Comparison of ENCODE assay signal across 9 mouse cellular contexts in the genomic region with DNA sequence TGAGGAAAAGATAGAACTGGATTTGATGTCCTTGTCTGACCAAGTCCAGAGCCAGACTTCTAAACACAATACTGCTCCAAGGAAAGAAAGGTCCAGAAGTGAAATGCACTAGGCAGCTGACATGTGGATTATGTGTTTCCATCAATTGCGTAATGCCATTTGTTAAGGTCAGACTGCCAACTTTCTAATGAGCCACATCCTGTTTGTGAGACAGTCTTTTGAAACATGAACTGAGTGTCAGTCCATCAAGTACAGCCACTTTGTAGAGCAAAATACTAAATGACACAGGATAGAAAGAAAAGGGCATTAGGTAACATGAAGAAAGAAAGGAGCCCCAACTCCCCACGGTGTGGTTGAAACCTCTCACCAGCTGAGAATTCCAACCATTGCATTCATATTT.
A peak's percentile ranks its signal among the peaks of the same experiment; 100 is the strongest.
DNase-seq lines count a peak whose midpoint lies in the region; ATAC-seq and TF ChIP-seq lines count a peak whose summit lies in the region.
"Had no signal": no experiment of that assay in that cellular context is flagged by ENCODE, and none has a peak within 500 bp of the region (broad histone marks: within the 10 kb centered on the region; RNA-seq: fewer than 3 reads in every experiment).

No protein-coding gene starts in this region.

- WGBS in heart, adult 2 months: 51% methylated on average over 2 of the region's 2 CpGs
- 50% methylated on average over 2 of the region's 2 CpGs for WGBS in forebrain, embryonic 12.5 days

- no peak overlapping the region for H3K9ac ChIP-seq in heart, adult 2 months (ENCODE audit: low read depth, low read length)
- no peak overlapping the region for H3K9ac ChIP-seq in forebrain, embryonic 12.5 days

- H3K27ac ChIP-seq in heart, adult 2 months: peak overlapping the region; percentile 20
- no peak overlapping the region for H3K27ac ChIP-seq in forebrain, embryonic 12.5 days

- no peaks in the 10 kb centered on the region for H3K27me3 ChIP-seq in heart, adult 2 months (ENCODE audit: control insufficient read depth, insufficient read depth, low read length)
- no peaks in the 10 kb centered on the region for H3K27me3 ChIP-seq in forebrain, embryonic 12.5 days

- no peak for TF ChIP-seq CTCF in heart, adult 2 months (IDR thresholded peaks at IDR 0.05)
- no peak for TF ChIP-seq CTCF in brain, embryonic 14.5 days (IDR thresholded peaks at IDR 0.05; ENCODE audit: borderline replicate concordance, extremely low read depth, insufficient read depth, insufficient read length)

- H3K4me3 ChIP-seq in heart, adult 2 months: no peak overlapping the region
- H3K4me3 ChIP-seq in forebrain, embryonic 12.5 days (replicated peaks): no peak overlapping the region

- TF ChIP-seq EP300 in heart, adult 2 months (IDR thresholded peaks at IDR 0.05; ENCODE audit: insufficient read depth, low read depth, low read length): no peak

- no peaks in the 10 kb centered on the region for H3K4me1 ChIP-seq in heart, adult 2 months (ENCODE audit: control insufficient read depth, insufficient read depth, low read length)
- H3K4me1 ChIP-seq in forebrain, embryonic 12.5 days: no peaks in the 10 kb centered on the region

- intact Hi-C loops in heart, adult 2 months (cut with DNase I): no loop called here
- intact Hi-C loops in heart, postnatal 10 days (cut with DNase I): no loop called here

- H3K9me3 ChIP-seq in forebrain, embryonic 12.5 days: no peaks in the 10 kb centered on the region

- no peak for ATAC-seq in forebrain, embryonic 12.5 days (ENCODE audit: low FRiP score)

- H3K79me2 ChIP-seq in heart, adult 2 months (replicated peaks; ENCODE audit: control insufficient read depth, insufficient read depth, low read length): no peaks in the 10 kb centered on the region

- H3K4me2 ChIP-seq in forebrain, embryonic 12.5 days: no peak overlapping the region

- TF ChIP-seq POLR2A in heart, adult 2 months (IDR thresholded peaks at IDR 0.05; ENCODE audit: insufficient read depth, low read depth, low read length): no peak
- TF ChIP-seq POLR2A in brain, embryonic 14.5 days (IDR thresholded peaks at IDR 0.05; ENCODE audit: borderline replicate concordance, extremely low read depth, insufficient read depth, insufficient read length, poor library complexity, severe bottlenecking): no peak

- DNase-seq in heart, adult 2 months: peak in 1 of 2 experiments; percentile 16
- DNase-seq in heart, postnatal 4 days: no peak
- DNase-seq in 3134 (ENCODE audit: extremely low read depth, insufficient read length, low spot score): peak; percentile 60
- peak; percentile 32 for DNase-seq in brain, embryonic 14.5 days (ENCODE audit: low read depth)
- peak; percentile 24 to 32 for DNase-seq in heart, postnatal 10 days
- DNase-seq in spleen, postnatal 4 days (ENCODE audit: low spot score in 2 of 2): no peak
- no peak for DNase-seq in left cerebral cortex, adult 9 months (ENCODE audit: low spot score in 2 of 2)
- DNase-seq: cerebellum, adult 9-10 months had no signal

- H3K36me3 ChIP-seq in heart, adult 2 months (ENCODE audit: control insufficient read depth, insufficient read depth, low read length): no peaks in the 10 kb centered on the region
- no peaks in the 10 kb centered on the region for H3K36me3 ChIP-seq in forebrain, embryonic 12.5 days (replicated peaks)

Comparison
In these comparisons a context has a peak if more than half of its experiments do, and no peak if none do; other contexts are left out.
1. DNase-seq: peak in 3134 (single experiment), brain, embryonic 14.5 days (single experiment) and heart, postnatal 10 days (2 of 2); none in heart, postnatal 4 days (single experiment), spleen, postnatal 4 days (0 of 2) and left cerebral cortex, adult 9 months (0 of 2).